Mouse (Mus musculus) c-Kit-negative CD71-positive TER-119-positive erythroid progenitor cells, embryonic 14.5 days (primary cell): ENCODE data around the gene Gm12169.
"Not testable (repeated sequence)": the region's sequence is repeated elsewhere in the genome, so short reads cannot be mapped to it uniquely, and the experiment has no call there.

Source experiments
- DNase-seq: peaks from one replicate; pipeline ENCODE4 v3.0.0-alpha.2; 2013; ENCODE audit warnings: low read depth, low spot score

Gene Gm12169

GRCm38 (mm10) chr11:46523912-46524311, at the start of gene Gm12169:
Gene Gm12169, plus strand, starts transcription at chr11:46524212.
- DNase-seq: no peak

GRCm38 (mm10) chr11:46474220-46474619, 49.8 kb upstream of the Gm12169 start:
- no peak for DNase-seq

- DNase-seq: no peak
These were observed 44.7 kb upstream of the Gm12169 start for GRCm38 (mm10) chr11:46479311-46479710.

- DNase-seq: no peak
These were observed 43.5 kb upstream of the Gm12169 start for GRCm38 (mm10) chr11:46480517-46480916.

- DNase-seq: no peak
These were observed 35.8 kb upstream of the Gm12169 start for GRCm38 (mm10) chr11:46488231-46488630.

GRCm38 (mm10) chr11:46488650-46489049, 35.4 kb upstream of the Gm12169 start:
- DNase-seq: no peak

- no peak for DNase-seq
These were observed 16.9 kb upstream of the Gm12169 start for GRCm38 (mm10) chr11:46507146-46507545.

GRCm38 (mm10) chr11:46509900-46510299, 14.1 kb upstream of the Gm12169 start:
- no peak for DNase-seq

- not testable (repeated sequence) for DNase-seq
These were observed 2.7 kb upstream of the Gm12169 start for GRCm38 (mm10) chr11:46521341-46521740.

- no peak for DNase-seq
These were observed 1.3 kb upstream of the Gm12169 start for GRCm38 (mm10) chr11:46522719-46523118.

GRCm38 (mm10) chr11:46530149-46530548, 6.1 kb downstream of the Gm12169 start:
- no peak for DNase-seq

- DNase-seq: no peak
These were observed 13.0 kb downstream of the Gm12169 start for GRCm38 (mm10) chr11:46536978-46537377.

- DNase-seq: no peak
These were observed 19.5 kb downstream of the Gm12169 start for GRCm38 (mm10) chr11:46543530-46543929.

GRCm38 (mm10) chr11:46549721-46550120, 25.7 kb downstream of the Gm12169 start:
- DNase-seq: no peak

- no peak for DNase-seq
These were observed 28.7 kb downstream of the Gm12169 start for GRCm38 (mm10) chr11:46552741-46553140.

- no peak for DNase-seq
These were observed 37.1 kb downstream of the Gm12169 start for GRCm38 (mm10) chr11:46561096-46561495.

GRCm38 (mm10) chr11:46564671-46565070, 40.7 kb downstream of the Gm12169 start:
- DNase-seq: no peak

- no peak for DNase-seq
These were observed 42.0 kb downstream of the Gm12169 start for GRCm38 (mm10) chr11:46565967-46566366.

GRCm38 (mm10) chr11:46569107-46569506, 45.1 kb downstream of the Gm12169 start:
- DNase-seq: no peak

- no peak for DNase-seq
These were observed 47.3 kb downstream of the Gm12169 start, which contains the start of gene BC053393 for GRCm38 (mm10) chr11:46571327-46571726. Gene BC053393, plus strand, starts transcription at chr11:46571536.

- no peak for DNase-seq
These were observed 54.8 kb downstream of the Gm12169 start for GRCm38 (mm10) chr11:46578771-46579281.

- DNase-seq: no peak
These were observed 56.4 kb downstream of the Gm12169 start for GRCm38 (mm10) chr11:46580428-46580827.

GRCm38 (mm10) chr11:46582741-46583140, 58.7 kb downstream of the Gm12169 start:
- no peak for DNase-seq
